Mouse (Mus musculus) midbrain, postnatal 0 days (tissue): ENCODE measurements around the gene Cx3cr1. TPM values are rescaled to one million over a fixed set of nuclear protein-coding genes. Genes with fewer than 3 reads are reported as not detected.
A peak's percentile ranks its signal among the peaks of the same experiment; 100 is the strongest.

Source experiments
- ATAC-seq: fragments of 200-750 bp; cut with Nextera tagmentation; 2 replicates; pipeline ENCODE4 v1.8.0; 2017; ENCODE audit warnings: moderate number of reproducible peaks, mild to moderate bottlenecking, moderate TSS enrichment, moderate library complexity; ENCODE audit not compliant: low FRiP score
- DNase-seq: peaks from one replicate; pipeline ENCODE4 v3.0.0-alpha.2; 2015; ENCODE audit warnings: low spot score
- H3K27ac ChIP-seq: fragments of 300-500 bp; sonication (generic); 2 replicates; pipeline ENCODE4 v1.5.1; 2014; ENCODE audit warnings: low read depth, mild to moderate bottlenecking, low read length, mixed read lengths
- H3K27me3 ChIP-seq: fragments of 300-500 bp; sonication (generic); 2 replicates; pipeline ENCODE4 v1.6.1; 2014; ENCODE audit warnings: low read length, control low read depth, mixed read lengths; ENCODE audit not compliant: insufficient read depth
- H3K36me3 ChIP-seq: fragments of 300-500 bp; sonication (generic); 2 replicates; pipeline ENCODE4 v1.6.1; 2014; ENCODE audit warnings: low read length, control low read depth, mixed read lengths; ENCODE audit not compliant: insufficient read depth
- H3K4me1 ChIP-seq: fragments of 300-500 bp; sonication (generic); 2 replicates; pipeline ENCODE4 v1.6.1; 2014; ENCODE audit warnings: mild to moderate bottlenecking, control low read depth, antibody characterized with exemption, low read length, mixed read lengths; ENCODE audit not compliant: insufficient read depth
- H3K4me2 ChIP-seq: fragments of 300-500 bp; sonication (generic); 2 replicates; pipeline ENCODE4 v1.6.1; 2014; ENCODE audit warnings: low read depth, mild to moderate bottlenecking, low read length, mixed read lengths; ENCODE audit not compliant: poor library complexity, severe bottlenecking
- H3K4me3 ChIP-seq: fragments of 300-500 bp; sonication (generic); 2 replicates; pipeline ENCODE4 v1.5.1; 2014; ENCODE audit warnings: low read depth, mild to moderate bottlenecking, low read length, moderate library complexity
- H3K9ac ChIP-seq: fragments of 300-500 bp; sonication (generic); replicated peaks from 2 replicates; pipeline ENCODE4 v1.6.1; 2014; ENCODE audit warnings: mild to moderate bottlenecking, low read length, moderate library complexity, mixed read lengths; ENCODE audit not compliant: poor library complexity, severe bottlenecking
- H3K9me3 ChIP-seq: fragments of 300-500 bp; sonication (generic); 2 replicates; pipeline ENCODE4 v1.6.1; 2016; ENCODE audit warnings: low read length, control low read depth
- CTCF ChIP-seq: IDR thresholded peaks from 2 replicates; pipeline ENCODE4 v1.5.1; 2016; ENCODE audit warnings: antibody characterized with exemption, mild to moderate bottlenecking
- WGBS: fragments of 180-500 bp; shearing (Covaris S2); extraction: QIAGEN DNeasy Blood & Tissue Kit; methylation state at CpG from one replicate; pipeline ENCODE4 v1.1.7; 2014; 5-methylcytosine and 5-hydroxymethylcytosine counted together
- polyA plus RNA-seq: library from polyadenylated mRNA; unstranded; fragments of >200 nt; fragmentation: Nextera tagmentation; extraction: Ambion mirVana; gene quantifications from 2 replicates; pipeline ENCODE4 v1.2.1, GENCODE M21; 2015
- total RNA-seq: library from RNA; depleted of rRNA; stranded (reverse); fragments of >200 nt; gene quantifications from 2 replicates; pipeline ENCODE4 v1.2.3, GENCODE M21; 2014; rRNA removed

Cx3cr1 gene
- total and polyA plus RNA-seq, 2 experiments from 2014 or later: 9.0 to 19.3 TPM

GRCm38 (mm10) chr9:119888843-119889246, 180.8 kb downstream of the Cx3cr1 start:
- Histone ChIP-seq H3K36me3 (no peaks in the 10 kb centered on the region), H3K4me3 (no peak overlapping the region), H3K4me1 (no peaks in the 10 kb centered on the region), H3K9ac (no peak overlapping the region), H3K27ac (no peak overlapping the region), H3K4me2 (no peak overlapping the region), H3K27me3 (no peaks in the 10 kb centered on the region), H3K9me3 (no peaks in the 10 kb centered on the region)
- peak; percentile 19 for DNase-seq
- 11% methylated on average over 2 of the region's 2 CpGs for WGBS
- ATAC-seq: no peak
- no peak for TF ChIP-seq CTCF

GRCm38 (mm10) chr9:119887144-119887901, 182.4 kb downstream of the Cx3cr1 start:
- Histone ChIP-seq H3K9ac (no peak overlapping the region), H3K27ac (no peak overlapping the region), H3K9me3 (no peaks in the 10 kb centered on the region), H3K36me3 (no peaks in the 10 kb centered on the region), H3K4me1 (no peaks in the 10 kb centered on the region), H3K27me3 (no peaks in the 10 kb centered on the region), H3K4me2 (no peak overlapping the region), H3K4me3 (no peak overlapping the region)
- TF ChIP-seq CTCF: no peak
- ATAC-seq: no peak
- 81% methylated on average over 4 of the region's 4 CpGs for WGBS
- DNase-seq: no peak

- no peak overlapping the region for H3K4me2 ChIP-seq
- no peaks in the 10 kb centered on the region for H3K27me3 ChIP-seq
- no peak overlapping the region for H3K27ac ChIP-seq
- DNase-seq: no peak
- 73% methylated on average over 8 of the region's 8 CpGs for WGBS
- no peaks in the 10 kb centered on the region for H3K36me3 ChIP-seq
- ATAC-seq: no peak
- no peaks in the 10 kb centered on the region for H3K9me3 ChIP-seq
- no peak overlapping the region for H3K4me3 ChIP-seq
- no peak overlapping the region for H3K9ac ChIP-seq
- no peak for TF ChIP-seq CTCF
- H3K4me1 ChIP-seq: peaks cover 8% of the 10 kb centered on the region; the same call in 1 of the 2 replicates
These were observed 215.5 kb downstream of the Cx3cr1 start for GRCm38 (mm10) chr9:119854170-119854569.

GRCm38 (mm10) chr9:119853071-119853846, 216.4 kb downstream of the Cx3cr1 start:
- Histone ChIP-seq H3K27ac (peak overlapping the region; percentile 47), H3K4me3 (no peak overlapping the region), H3K27me3 (no peaks in the 10 kb centered on the region), H3K9ac (no peak overlapping the region), H3K9me3 (no peaks in the 10 kb centered on the region), H3K4me1 (peaks cover 8% of the 10 kb centered on the region; the same call in 1 of the 2 replicates), H3K4me2 (no peak overlapping the region), H3K36me3 (no peaks in the 10 kb centered on the region)
- DNase-seq (peak; percentile 38), ATAC-seq (peak; percentile 44; the same call in 1 of the 2 replicates)
- TF ChIP-seq CTCF: peak; percentile 60
- WGBS: 64% methylated on average over 2 of the region's 2 CpGs

GRCm38 (mm10) chr9:119852347-119853030, 217.2 kb downstream of the Cx3cr1 start:
- no peaks in the 10 kb centered on the region for H3K27me3 ChIP-seq
- peak; percentile 58 for TF ChIP-seq CTCF
- no peak overlapping the region for H3K4me3 ChIP-seq
- H3K36me3 ChIP-seq: no peaks in the 10 kb centered on the region
- H3K9ac ChIP-seq: no peak overlapping the region
- H3K4me2 ChIP-seq: no peak overlapping the region
- H3K9me3 ChIP-seq: no peaks in the 10 kb centered on the region
- DNase-seq (peak; percentile 80), ATAC-seq (peak; percentile 49)
- peak overlapping the region; percentile 47 for H3K27ac ChIP-seq
- H3K4me1 ChIP-seq: peaks cover 8% of the 10 kb centered on the region; the same call in 1 of the 2 replicates
- 54% methylated on average over 10 of the region's 10 CpGs for WGBS

Other genes with a start within 250 kb of the Cx3cr1 start
- gene Scn11a, start 244.4 kb downstream of the Cx3cr1 start, total RNA-seq: 0.47 and 0.60 TPM in 2 replicates
- gene Scn11a, start 244.4 kb downstream of the Cx3cr1 start, polyA plus RNA-seq: 0.27 and 0.35 TPM in 2 replicates
- gene Wdr48, start 175.0 kb downstream of the Cx3cr1 start, total RNA-seq: 53.0 and 75.3 TPM in 2 replicates
- gene Wdr48, start 175.0 kb downstream of the Cx3cr1 start, polyA plus RNA-seq: 48.8 and 49.5 TPM in 2 replicates
- gene Gorasp1, start 132.3 kb downstream of the Cx3cr1 start, total RNA-seq: 19.0 and 22.2 TPM in 2 replicates
- 25.0 and 26.2 TPM in 2 replicates for gene Gorasp1, start 132.3 kb downstream of the Cx3cr1 start, polyA plus RNA-seq
- gene Ttc21a, start 132.3 kb downstream of the Cx3cr1 start, total RNA-seq: 4.6 and 4.9 TPM in 2 replicates
- gene Ttc21a, start 132.3 kb downstream of the Cx3cr1 start, polyA plus RNA-seq: 1.1 and 1.4 TPM in 2 replicates
- 1.7 and 1.9 TPM in 2 replicates for gene Csrnp1, start 85.2 kb downstream of the Cx3cr1 start, total RNA-seq
- gene Csrnp1, start 85.2 kb downstream of the Cx3cr1 start, polyA plus RNA-seq: 0.91 and 1.1 TPM in 2 replicates
- gene Xirp1, start 46.3 kb downstream of the Cx3cr1 start, total RNA-seq: 0.05 TPM in 1 of 2 replicates, not detected in the other
- gene Xirp1, start 46.3 kb downstream of the Cx3cr1 start, polyA plus RNA-seq: not detected in 2 replicates
- gene Ccr8, start 22.2 kb upstream of the Cx3cr1 start, total RNA-seq: not detected in 2 replicates
- gene Ccr8, start 22.2 kb upstream of the Cx3cr1 start, polyA plus RNA-seq: not detected in 2 replicates
- gene Slc25a38, start 40.5 kb upstream of the Cx3cr1 start, total RNA-seq: 46.6 and 60.0 TPM in 2 replicates
- gene Slc25a38, start 40.5 kb upstream of the Cx3cr1 start, polyA plus RNA-seq: 35.3 and 37.8 TPM in 2 replicates
- 1,524 and 1,627 TPM in 2 replicates for gene Rpsa, start 57.8 kb upstream of the Cx3cr1 start, total RNA-seq
- gene Rpsa, start 57.8 kb upstream of the Cx3cr1 start, polyA plus RNA-seq: 876 and 966 TPM in 2 replicates
- 1.4 TPM in 1 of 2 replicates, not detected in the other for gene Mobp, start 79.8 kb upstream of the Cx3cr1 start, total RNA-seq
- 0.15 and 0.16 TPM in 2 replicates for gene Mobp, start 79.8 kb upstream of the Cx3cr1 start, polyA plus RNA-seq
- gene Myrip, start 231.6 kb upstream of the Cx3cr1 start, total RNA-seq: 19.6 and 25.6 TPM in 2 replicates
- 6.8 and 7.0 TPM in 2 replicates for gene Myrip, start 231.6 kb upstream of the Cx3cr1 start, polyA plus RNA-seq